Mouse (Mus musculus) CH12.LX (cell line): ENCODE measurements around the gene Fezf2.

ENCODE experiments used
- CHD2 ChIP-seq: IDR thresholded peaks from 2 replicates; pipeline ENCODE4 v1.6.1; 2011; ENCODE audit warnings: low read length, improper control_type of control experiment
- CTCF ChIP-seq, 2 experiments: IDR thresholded peaks in 1 of 2; conservative IDR thresholded peaks in 1 of 2; 2 replicates each; pipeline ENCODE4 v1.5.1; 2011 to 2012; ENCODE audit warnings: low read depth in 2 of 2, low read length in 2 of 2, improper control_type of control experiment in 1 of 2, inconsistent platforms in 1 of 2, mild to moderate bottlenecking in 1 of 2, moderate library complexity in 1 of 2
- EP300 ChIP-seq: IDR thresholded peaks from 2 replicates; pipeline ENCODE4 v1.6.1; 2011; ENCODE audit warnings: low read length, improper control_type of control experiment
- MAX ChIP-seq: IDR thresholded peaks from 2 replicates; pipeline ENCODE4 v1.6.1; 2011; ENCODE audit warnings: low read length, improper control_type of control experiment
- MEF2A ChIP-seq: IDR thresholded peaks from 2 replicates; pipeline ENCODE4 v1.6.1; 2014; ENCODE audit warnings: low read depth, mild to moderate bottlenecking, inconsistent platforms, low read length, improper control_type of control experiment, borderline replicate concordance
- POLR2A ChIP-seq: IDR thresholded peaks from 2 replicates; pipeline ENCODE4 v1.6.1; 2011; ENCODE audit warnings: low read depth, mild to moderate bottlenecking, improper control_type of control experiment, low read length
- TCF12 ChIP-seq: IDR thresholded peaks from 2 replicates; pipeline ENCODE4 v1.6.1; 2014; ENCODE audit warnings: low read depth, mild to moderate bottlenecking, inconsistent platforms, low read length, improper control_type of control experiment
- UBTF ChIP-seq: IDR thresholded peaks from 2 replicates; pipeline ENCODE4 v1.6.1; 2012; ENCODE audit warnings: low read depth, mild to moderate bottlenecking, inconsistent platforms, low read length, improper control_type of control experiment, moderate library complexity

GRCm38 (mm10) chr14:12341075-12341788 lies 6.8 kb downstream of the Fezf2 start:
- TF ChIP-seq TCF12, result no peak
- no peak for TF ChIP-seq CTCF (conservative IDR thresholded peaks at IDR 0.05 in 1 of 2, IDR thresholded peaks at IDR 0.05 in 1 of 2; ENCODE audit: low read depth in 2 of 2, low read length in 2 of 2)
- TF ChIP-seq UBTF, result no peak
- TF ChIP-seq POLR2A, result no peak
- no peak for TF ChIP-seq MEF2A
- TF ChIP-seq CHD2, result no peak
- no peak for TF ChIP-seq EP300
- TF ChIP-seq MAX, result no peak
